Mouse (Mus musculus) heart, postnatal 4 days (tissue): Measurements from ENCODE around the gene Rock2. TPM values are rescaled to one million over a fixed set of nuclear protein-coding genes. Genes with fewer than 3 reads are reported as not detected.
A peak's percentile ranks its signal among the peaks of the same experiment; 100 is the strongest.

ENCODE experiments used
- DNase-seq: peaks from one replicate; pipeline ENCODE4 v3.0.0; 2021
- total RNA-seq, 2 experiments: library from RNA; stranded (reverse); gene quantifications; 2 replicates each; pipeline ENCODE4 v1.2.3; 2021

Gene Rock2
- 10 to 100 TPM; 93.4 to 98.4 TPM for total RNA-seq

DNA sequence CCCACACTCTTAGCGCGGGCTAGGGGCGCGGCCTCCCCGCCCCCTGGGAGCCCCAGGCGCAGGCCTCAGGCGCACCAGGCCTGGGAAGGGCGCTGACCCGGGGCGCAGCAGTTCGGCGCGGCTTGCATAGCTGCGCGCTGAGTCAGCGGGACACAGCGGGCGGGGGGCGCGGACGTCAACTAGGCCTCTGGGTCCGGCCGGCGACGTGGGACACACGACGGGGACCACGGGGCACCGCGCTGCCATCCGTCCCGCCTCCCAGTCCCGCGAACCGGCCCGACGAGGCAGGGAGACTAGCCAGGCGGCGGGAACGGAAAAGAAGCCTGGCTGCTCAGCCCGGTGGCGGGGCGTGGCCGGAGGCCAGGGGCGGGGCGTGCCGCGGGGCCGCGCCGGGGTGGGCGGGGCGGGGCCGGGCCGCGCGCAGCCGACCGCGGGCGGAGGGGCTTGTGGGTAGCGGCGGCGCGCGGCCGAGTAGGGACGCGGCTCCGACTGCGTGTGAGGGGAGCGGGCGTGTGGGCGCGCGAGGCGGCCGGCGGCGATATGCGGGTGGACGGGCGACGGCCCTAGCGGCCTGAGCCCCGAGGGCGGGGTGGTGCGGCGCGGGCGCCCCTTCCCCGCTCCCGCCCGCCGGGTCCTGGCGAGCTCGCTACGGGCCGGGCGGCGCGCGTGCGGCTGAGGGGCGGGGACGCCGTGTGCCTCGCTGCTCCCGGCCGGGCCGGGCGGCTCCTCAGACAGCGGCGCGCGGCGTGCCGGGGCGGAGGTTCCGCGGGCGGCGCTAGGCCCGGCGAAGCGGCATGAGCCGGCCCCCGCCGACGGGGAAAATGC is at the start of gene Rock2:
TSS of gene Rock2 (plus strand) at position 500 of the 825 bp plus-strand sequence.
- DNase-seq, result peak; percentile 92

DNA sequence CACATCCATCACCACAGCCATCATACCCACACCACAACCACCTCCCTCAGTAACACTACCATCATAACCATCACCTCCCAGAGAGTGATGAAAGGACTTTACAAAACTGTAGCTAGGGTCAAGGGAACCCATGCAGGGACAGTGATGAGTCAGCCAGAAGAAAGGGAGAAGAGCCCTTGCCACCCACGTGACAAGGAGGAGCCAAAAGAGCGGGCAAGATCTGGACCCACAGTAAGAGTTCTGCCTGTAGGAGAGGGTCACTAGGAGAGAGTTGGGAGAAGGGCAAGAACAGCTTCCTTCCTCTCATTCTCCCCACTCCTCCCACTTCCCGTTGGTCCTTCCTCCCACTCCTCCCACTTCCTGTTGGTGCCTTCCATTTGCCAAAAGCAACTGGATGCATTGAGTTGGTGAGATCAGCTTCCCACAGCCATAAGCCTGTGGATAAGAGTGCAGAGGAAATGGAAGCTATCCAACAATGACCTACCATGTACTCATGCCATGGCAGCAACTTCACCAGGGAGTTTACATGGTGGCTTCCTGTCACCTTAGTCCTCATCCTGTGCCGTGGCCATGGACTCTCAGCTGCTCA is 47.4 kb upstream of the Rock2 start:
- peak; percentile 35 for DNase-seq

- DNase-seq, result no peak
Measured at GRCm38 (mm10) chr12:16848501-16848900, 46.2 kb upstream of the Rock2 start.

DNA sequence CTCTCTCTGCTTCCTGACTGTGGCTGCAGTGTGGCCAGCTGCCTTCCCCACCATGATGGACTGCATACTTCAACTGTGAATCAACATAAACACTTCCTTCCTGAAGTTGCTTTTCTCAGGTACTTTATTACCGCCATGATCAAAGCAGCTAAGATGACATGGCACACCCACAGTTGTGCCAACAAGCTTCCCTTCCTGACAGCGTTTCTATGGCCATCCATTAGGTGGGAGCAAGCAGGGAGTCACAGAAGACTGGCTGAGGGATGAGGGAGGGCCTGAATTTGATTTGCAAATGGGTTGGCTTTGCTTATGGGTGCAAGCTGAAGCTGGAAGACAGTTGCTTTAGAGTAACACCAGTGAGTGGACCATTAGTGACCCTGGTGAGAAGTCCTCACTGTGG is 44.9 kb upstream of the Rock2 start:
- no peak for DNase-seq

GRCm38 (mm10) chr12:16850431-16851375 is 44.0 kb upstream of the Rock2 start:
- DNase-seq, result peak; percentile 55

DNA sequence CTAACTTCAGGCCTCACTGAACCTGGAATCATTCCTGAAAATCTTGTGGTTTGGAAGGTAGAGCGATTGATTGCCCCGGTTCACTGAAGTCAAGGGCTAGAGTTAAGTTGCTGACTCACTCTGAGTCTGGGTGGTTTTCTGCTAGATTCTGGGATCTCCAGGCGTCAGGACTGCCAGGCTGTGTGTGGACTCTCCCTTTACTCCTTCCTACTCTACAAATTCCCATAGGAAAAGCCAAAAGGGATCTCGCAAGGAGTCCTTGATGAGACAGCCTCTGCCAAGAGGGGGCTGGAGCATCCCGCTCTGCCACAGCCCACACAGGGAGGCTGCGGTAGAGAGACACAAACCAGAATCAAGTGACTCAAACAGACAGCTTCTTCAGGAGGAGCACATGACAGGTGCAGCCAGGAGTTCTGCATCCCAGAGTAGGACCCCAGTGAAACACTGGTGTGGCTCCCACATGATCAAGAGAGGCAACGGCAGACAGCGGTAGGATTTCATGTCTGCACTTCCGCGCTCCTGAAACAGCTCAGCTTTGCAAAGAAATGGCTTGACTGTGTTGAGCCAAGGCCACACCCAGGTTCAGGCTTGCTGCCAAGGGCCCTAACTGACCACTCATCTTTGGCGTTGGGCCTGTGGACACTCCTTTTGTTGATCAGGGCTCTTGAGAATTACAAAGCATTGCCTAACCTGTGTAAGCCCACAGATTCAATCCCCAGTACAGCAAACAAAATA is 41.1 kb upstream of the Rock2 start:
- DNase-seq, result peak; percentile 86

DNA sequence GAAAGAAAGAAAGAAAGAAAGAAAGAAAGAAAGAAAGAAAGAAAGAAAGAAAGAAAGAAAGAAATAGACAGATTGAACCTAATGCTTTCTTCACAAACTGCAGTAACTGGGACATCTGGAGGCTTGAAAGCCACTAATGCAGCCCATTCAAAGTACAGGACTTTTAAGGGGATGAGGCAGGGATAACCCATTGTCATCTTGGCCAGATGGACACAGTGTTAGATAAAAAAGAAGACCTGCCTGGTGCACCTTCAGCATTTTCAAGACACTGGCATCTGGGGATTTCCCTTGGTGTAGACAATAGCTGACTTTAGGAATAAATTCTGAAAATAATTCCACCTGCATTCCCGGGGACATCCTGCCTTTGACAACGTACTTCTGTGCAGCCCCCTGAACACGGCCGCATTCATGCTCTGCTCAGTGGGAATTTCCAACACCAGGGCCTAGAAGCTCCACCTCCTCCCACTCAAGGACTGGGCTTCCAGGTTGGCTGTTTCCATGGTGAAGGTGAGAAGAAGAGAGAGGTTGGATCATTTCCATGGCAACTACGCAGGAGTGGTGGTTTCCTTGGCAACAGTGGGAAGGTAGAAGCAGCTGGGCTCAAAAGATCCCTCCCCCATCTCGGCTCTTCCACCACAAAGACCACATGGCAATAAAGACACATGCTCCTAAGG is 38.9 kb upstream of the Rock2 start:
- no peak for DNase-seq

GRCm38 (mm10) chr12:16856306-16856679 is 38.4 kb upstream of the Rock2 start:
- DNase-seq, result no peak

- DNase-seq, result no peak
Measured at GRCm38 (mm10) chr12:16858081-16858480, 36.6 kb upstream of the Rock2 start.

DNA sequence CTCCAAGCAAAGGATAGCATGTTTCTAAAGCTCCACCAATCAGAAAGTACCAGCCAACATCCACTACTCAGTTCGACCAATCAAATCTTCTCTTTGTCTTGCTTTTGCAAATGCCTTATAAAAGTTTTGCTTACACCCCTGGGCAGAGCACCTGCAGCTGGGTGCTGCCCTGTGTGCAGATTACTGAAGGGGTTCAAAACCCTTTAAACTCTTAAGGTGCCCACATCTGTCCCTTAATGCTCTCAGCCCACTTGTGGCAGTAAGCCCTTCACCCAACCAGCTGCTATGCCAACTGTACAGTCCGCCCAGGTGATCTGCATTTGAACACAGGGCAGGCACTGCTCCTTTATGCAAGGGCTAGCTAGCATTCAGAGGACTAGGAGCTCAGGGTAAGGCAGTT is 34.9 kb upstream of the Rock2 start:
- DNase-seq, result no peak

DNA sequence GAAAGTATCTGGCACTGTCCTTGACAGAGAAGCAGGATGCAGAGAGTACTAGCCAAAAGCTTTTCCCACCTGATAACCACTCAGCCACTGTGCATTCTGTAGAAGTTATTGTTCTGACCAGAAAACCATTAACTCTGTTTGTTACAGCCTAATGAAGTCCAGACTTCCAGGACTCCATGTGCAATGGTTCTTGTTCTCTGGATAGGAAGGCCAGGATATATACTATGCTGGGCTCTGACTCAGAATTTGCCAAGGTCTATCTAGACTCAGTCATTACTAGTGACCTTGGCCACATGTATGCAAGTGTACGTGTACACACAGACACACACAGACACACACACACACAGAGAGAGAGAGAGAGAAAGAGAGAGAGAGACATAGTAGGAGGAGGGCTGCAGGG is 34.2 kb upstream of the Rock2 start:
- no peak for DNase-seq

DNA sequence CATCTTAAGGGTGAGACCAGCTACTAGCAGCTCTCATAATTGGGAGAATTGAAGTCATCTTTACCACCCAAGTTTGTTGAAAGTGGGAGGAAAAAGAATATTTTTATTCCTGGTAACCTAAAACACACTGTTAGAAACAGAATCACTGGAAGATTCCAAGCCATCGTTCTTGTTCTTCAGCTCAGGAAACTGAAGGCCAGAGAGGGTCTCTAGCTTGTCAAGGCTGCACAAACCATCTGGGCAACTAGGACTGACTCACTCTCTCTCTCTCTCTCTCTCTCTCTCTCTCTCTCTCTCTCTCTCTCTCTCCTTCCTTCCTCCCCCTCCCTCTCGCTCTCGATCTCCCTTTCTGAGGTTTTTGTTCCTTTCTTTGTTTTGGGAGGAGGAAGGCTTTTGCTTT is 33.7 kb upstream of the Rock2 start:
- DNase-seq, result no peak

GRCm38 (mm10) chr12:16864477-16864876 is 30.2 kb upstream of the Rock2 start:
- DNase-seq, result no peak

DNA sequence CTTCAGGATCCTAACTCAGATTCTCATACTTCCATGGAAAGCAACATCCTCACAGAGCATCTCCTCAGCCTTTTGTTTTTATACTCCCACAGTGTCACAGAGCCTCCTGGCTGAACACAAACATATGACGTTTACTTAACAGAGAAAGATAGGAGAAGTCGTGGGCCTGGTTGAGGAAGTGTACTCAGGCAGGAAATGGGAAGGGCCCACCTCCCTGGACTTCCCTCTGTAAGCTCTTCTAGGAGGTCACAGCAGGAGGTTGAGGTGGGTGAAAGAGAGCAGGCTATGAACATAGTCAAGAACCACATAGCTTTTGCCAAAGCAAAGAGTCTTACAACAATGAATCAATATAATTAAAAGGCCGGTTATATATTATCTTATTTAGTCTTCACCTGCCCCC is 28.8 kb upstream of the Rock2 start:
- DNase-seq, result no peak

DNA sequence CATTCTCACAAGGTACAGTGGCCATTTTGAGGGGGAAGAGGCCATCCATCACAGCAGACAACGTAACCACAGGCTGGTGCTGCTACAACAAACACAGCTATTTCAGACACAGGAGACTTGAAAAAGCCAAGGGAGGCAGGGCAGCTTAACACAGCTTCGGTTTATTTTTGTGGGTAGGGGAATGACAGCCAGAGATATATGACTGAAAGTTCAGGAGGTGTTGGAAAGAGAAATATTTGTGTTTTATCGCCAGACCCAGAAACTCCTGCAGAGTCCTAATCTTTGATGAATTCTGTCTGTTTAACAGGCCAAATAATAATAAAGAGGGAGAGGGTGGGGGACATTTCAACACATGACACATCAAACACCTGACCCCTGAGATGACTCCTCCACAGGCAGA is 28.2 kb upstream of the Rock2 start:
- DNase-seq, result no peak

GRCm38 (mm10) chr12:16867306-16867705 is 27.4 kb upstream of the Rock2 start:
- DNase-seq, result no peak

DNA sequence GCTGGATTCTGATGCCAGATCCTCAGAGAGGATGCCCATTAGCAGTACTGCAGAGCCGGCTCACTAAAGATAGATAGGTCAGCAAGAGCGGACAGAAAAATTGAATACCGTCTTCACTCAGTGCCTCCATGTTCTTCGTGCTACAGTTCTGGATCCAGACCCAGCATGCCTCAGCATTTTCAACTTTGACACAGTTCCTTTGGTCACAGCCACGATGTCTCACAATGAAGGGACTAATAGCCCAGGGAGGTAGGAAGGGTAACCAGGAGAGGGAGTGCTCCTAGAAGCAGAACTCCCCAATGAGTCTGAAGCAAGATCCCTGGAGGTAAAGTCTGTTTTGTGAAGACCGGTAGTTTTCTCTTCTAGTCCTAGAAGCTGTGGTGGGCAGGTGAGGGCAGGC is 26.1 kb upstream of the Rock2 start:
- no peak for DNase-seq

- DNase-seq, result peak; percentile 21
Measured at GRCm38 (mm10) chr12:16869091-16869778, 25.5 kb upstream of the Rock2 start.

GRCm38 (mm10) chr12:16869870-16870404 is 24.8 kb upstream of the Rock2 start:
- no peak for DNase-seq

DNA sequence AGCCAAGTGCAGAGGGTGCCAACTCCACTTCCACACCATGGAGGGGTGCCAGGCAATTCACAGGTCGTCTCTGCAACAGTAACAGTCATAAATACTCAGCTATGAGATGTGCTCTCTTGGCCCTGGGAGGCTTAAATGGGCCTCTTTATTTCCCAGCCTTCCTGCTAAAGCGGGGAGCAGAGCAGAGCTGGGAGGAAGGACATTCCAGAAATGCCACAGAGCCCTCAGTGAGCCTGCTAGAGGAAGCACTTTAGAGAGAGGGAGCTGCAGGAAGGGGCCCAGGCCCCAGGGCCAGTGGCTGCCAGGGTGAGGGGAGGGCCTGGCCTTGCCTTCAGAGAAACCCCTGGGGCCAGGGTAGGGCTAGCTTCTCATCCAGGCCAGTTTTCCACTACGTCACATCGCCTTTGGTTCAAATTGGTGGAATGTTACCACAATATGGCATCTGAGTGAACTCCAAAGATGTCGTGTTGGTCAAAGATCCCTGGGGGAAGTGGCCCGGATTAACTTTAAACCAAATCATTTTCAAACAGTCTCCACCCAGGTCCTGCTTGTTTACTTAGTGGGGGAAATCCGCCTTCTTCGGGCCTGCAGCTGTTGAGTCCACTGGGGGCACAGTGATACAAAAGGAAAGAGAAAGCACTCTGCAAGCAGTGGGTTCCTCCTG is 24.2 kb upstream of the Rock2 start:
- peak; percentile 88 for DNase-seq
